Mouse (Mus musculus) lung, embryonic 14.5 days (tissue): ENCODE measurements around the gene Siah1b. TPM values are rescaled to one million over a fixed set of nuclear protein-coding genes. Genes with fewer than 3 reads are reported as not detected.

Source experiments
- ATAC-seq: fragments of 200-750 bp; cut with Nextera tagmentation; 2 replicates; pipeline ENCODE4 v1.8.0; 2017; ENCODE audit warnings: mild to moderate bottlenecking, moderate TSS enrichment, moderate library complexity; ENCODE audit not compliant: insufficient read depth
- DNase-seq: peaks from one replicate; pipeline ENCODE4 v3.0.0-alpha.2; 2015
- H3K27ac ChIP-seq: fragments of 300-500 bp; sonication (generic); 2 replicates; pipeline ENCODE4 v1.5.1; 2014; ENCODE audit warnings: low read depth, mild to moderate bottlenecking, moderate library complexity
- H3K27me3 ChIP-seq: fragments of 300-500 bp; sonication (generic); 2 replicates; pipeline ENCODE4 v1.6.1; 2014; ENCODE audit warnings: low read length, control low read depth; ENCODE audit not compliant: insufficient read depth
- H3K36me3 ChIP-seq: fragments of 300-500 bp; sonication (generic); 2 replicates; pipeline ENCODE4 v1.6.1; 2014; ENCODE audit warnings: control low read depth; ENCODE audit not compliant: insufficient read depth
- H3K4me1 ChIP-seq: fragments of 300-500 bp; sonication (generic); 2 replicates; pipeline ENCODE4 v1.6.1; 2014; ENCODE audit warnings: antibody characterized with exemption, control low read depth; ENCODE audit not compliant: insufficient read depth
- H3K4me2 ChIP-seq: fragments of 300-500 bp; sonication (generic); 2 replicates; pipeline ENCODE4 v1.6.1; 2014; ENCODE audit warnings: mild to moderate bottlenecking
- H3K4me3 ChIP-seq: fragments of 300-500 bp; sonication (generic); 2 replicates; pipeline ENCODE4 v1.5.1; 2014; ENCODE audit warnings: low read depth, low read length
- H3K9ac ChIP-seq: fragments of 300-500 bp; sonication (generic); 2 replicates; pipeline ENCODE4 v1.6.1; 2014
- H3K9me3 ChIP-seq: fragments of 300-500 bp; sonication (generic); 2 replicates; pipeline ENCODE4 v1.6.1; 2016; ENCODE audit warnings: low read depth, low read length, control low read depth
- CTCF ChIP-seq: IDR thresholded peaks from 2 replicates; pipeline ENCODE4 v1.5.1; 2016; ENCODE audit warnings: antibody characterized with exemption, low read depth
- WGBS: fragments of 180-500 bp; shearing (Covaris S2); extraction: QIAGEN DNeasy Blood & Tissue Kit; methylation state at CpG from one replicate; pipeline ENCODE4 v1.1.7; 2014; 5-methylcytosine and 5-hydroxymethylcytosine counted together
- polyA plus RNA-seq: library from polyadenylated mRNA; unstranded; fragments of >200 nt; fragmentation: Nextera tagmentation; extraction: Ambion mirVana; gene quantifications from 2 replicates; pipeline ENCODE4 v1.2.1, GENCODE M21; 2014

Siah1b gene
- polyA plus RNA-seq, 1 experiment from 2014 or later: 34.3 TPM

GRCm38 (mm10) chrX:164095838-164096237 is 19.5 kb upstream of the Siah1b start:
- DNase-seq (no peak), ATAC-seq (no peak)
- Histone ChIP-seq H3K9ac (no peak overlapping the region), H3K4me2 (no peak overlapping the region), H3K27ac (no peak overlapping the region), H3K27me3 (no peaks in the 10 kb centered on the region), H3K4me3 (no peak overlapping the region), H3K4me1 (no peaks in the 10 kb centered on the region), H3K36me3 (no peaks in the 10 kb centered on the region), H3K9me3 (no peaks in the 10 kb centered on the region)
- WGBS: 79% methylated on average over 2 of the region's 2 CpGs
- TF ChIP-seq CTCF: no peak

- 70% methylated on average over 5 of the region's 5 CpGs for WGBS
- Histone ChIP-seq H3K4me2 (no peak overlapping the region), H3K4me1 (no peaks in the 10 kb centered on the region), H3K9ac (no peak overlapping the region), H3K36me3 (no peaks in the 10 kb centered on the region), H3K4me3 (no peak overlapping the region), H3K9me3 (no peaks in the 10 kb centered on the region), H3K27me3 (no peaks in the 10 kb centered on the region), H3K27ac (no peak overlapping the region)
- ATAC-seq (no peak), DNase-seq (no peak)
- TF ChIP-seq CTCF: no peak
Observed at GRCm38 (mm10) chrX:164093435-164093834, 17.1 kb upstream of the Siah1b start.

- no peak overlapping the region for H3K4me2 ChIP-seq
- ATAC-seq (peak; percentile 96), DNase-seq (peak; percentile 71)
- TF ChIP-seq CTCF: no peak
- no peaks in the 10 kb centered on the region for H3K36me3 ChIP-seq
- H3K4me1 ChIP-seq: no peaks in the 10 kb centered on the region
- 33% methylated on average over 7 of the region's 7 CpGs for WGBS
- H3K27me3 ChIP-seq: no peaks in the 10 kb centered on the region
- H3K4me3 ChIP-seq: no peak overlapping the region
- no peak overlapping the region for H3K9ac ChIP-seq
- no peaks in the 10 kb centered on the region for H3K9me3 ChIP-seq
- peak overlapping the region; percentile 63; the same call in 1 of the 2 replicates for H3K27ac ChIP-seq
Observed at GRCm38 (mm10) chrX:164092300-164093169, 16.2 kb upstream of the Siah1b start.

- Histone ChIP-seq H3K27me3 (no peaks in the 10 kb centered on the region), H3K9me3 (no peaks in the 10 kb centered on the region), H3K4me1 (no peaks in the 10 kb centered on the region), H3K27ac (no peak overlapping the region), H3K4me3 (no peak overlapping the region), H3K4me2 (no peak overlapping the region), H3K9ac (no peak overlapping the region), H3K36me3 (no peaks in the 10 kb centered on the region)
- no peak for DNase-seq
- TF ChIP-seq CTCF: no peak
- 72% methylated on average over 11 of the region's 11 CpGs for WGBS
- ATAC-seq: no peak
Observed at GRCm38 (mm10) chrX:164089916-164090315, 13.6 kb upstream of the Siah1b start.

GRCm38 (mm10) chrX:164088582-164088981 is 12.3 kb upstream of the Siah1b start, which contains the start of gene Cltrn:
Gene Cltrn (plus strand): TSS chrX:164088830.
- ATAC-seq: no peak
- WGBS: 81% methylated on average over 4 of the region's 4 CpGs
- H3K27me3 ChIP-seq: no peaks in the 10 kb centered on the region
- TF ChIP-seq CTCF: no peak
- H3K4me1 ChIP-seq: no peaks in the 10 kb centered on the region
- no peak within 1 kb of the TSS for H3K4me3 ChIP-seq
- no peak within 1 kb of the TSS for H3K9ac ChIP-seq
- H3K4me2 ChIP-seq: no peak within 1 kb of the TSS
- H3K9me3 ChIP-seq: no peaks in the 10 kb centered on the region
- H3K27ac ChIP-seq: no peak within 1 kb of the TSS
- no peak for DNase-seq
- no peaks in the 10 kb centered on the region for H3K36me3 ChIP-seq

- no peaks in the 10 kb centered on the region for H3K27me3 ChIP-seq
- no peaks in the 10 kb centered on the region for H3K4me1 ChIP-seq
- no peaks in the 10 kb centered on the region for H3K36me3 ChIP-seq
- no peaks in the 10 kb centered on the region for H3K9me3 ChIP-seq
- DNase-seq (no peak), ATAC-seq (no peak)
- no peak overlapping the region for H3K27ac ChIP-seq
- no peak overlapping the region for H3K4me3 ChIP-seq
- no peak for TF ChIP-seq CTCF
- H3K4me2 ChIP-seq: no peak overlapping the region
- no peak overlapping the region for H3K9ac ChIP-seq
- WGBS: 86% methylated on average over 9 of the region's 9 CpGs
Observed at GRCm38 (mm10) chrX:164082030-164082429, 5.7 kb upstream of the Siah1b start.

- Histone ChIP-seq H3K4me3 (no peak overlapping the region), H3K9ac (no peak overlapping the region), H3K9me3 (no peaks in the 10 kb centered on the region), H3K4me1 (no peaks in the 10 kb centered on the region), H3K4me2 (no peak overlapping the region), H3K27ac (no peak overlapping the region), H3K36me3 (peaks cover 15% of the 10 kb centered on the region; the same call in 1 of the 2 replicates), H3K27me3 (no peaks in the 10 kb centered on the region)
- ATAC-seq: no peak
- DNase-seq: no peak
- no peak for TF ChIP-seq CTCF
- WGBS: 84% methylated on average over 4 of the region's 4 CpGs
Observed at GRCm38 (mm10) chrX:164068968-164069367, 7.3 kb downstream of the Siah1b start.
